In the genomic region with DNA sequence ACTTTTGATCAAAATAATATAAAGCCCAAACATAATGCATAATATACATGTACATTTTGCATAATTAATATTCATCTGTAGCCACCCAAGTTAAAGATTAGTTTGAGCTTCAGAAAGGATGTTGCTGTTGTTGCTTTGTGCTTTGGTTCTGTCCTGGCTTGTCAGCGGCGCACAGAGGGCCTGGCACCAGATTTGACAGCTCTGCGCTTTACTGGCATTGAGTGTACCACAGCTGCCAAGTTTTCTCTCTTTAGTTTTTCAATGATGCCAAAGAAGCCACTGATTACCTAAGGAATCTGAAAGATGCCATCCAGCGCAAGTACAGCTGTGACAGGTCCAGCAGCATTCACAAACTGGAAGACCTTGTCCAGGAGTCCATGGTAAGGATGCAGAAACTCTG, we compare ENCODE assay signal across 20 mouse cellular contexts.
DNase-seq lines count a peak whose midpoint lies in the region; ATAC-seq lines count a peak whose summit lies in the region.
"Had no signal": no experiment of that assay in that cellular context is flagged by ENCODE, and none has a peak within 500 bp of the region (broad histone marks: within the 10 kb centered on the region; RNA-seq: fewer than 3 reads in every experiment).

No protein-coding gene starts in this region.

- H3K27ac ChIP-seq in forebrain, embryonic 15.5 days (replicated peaks), result no peak overlapping the region
- no peak overlapping the region for H3K27ac ChIP-seq in forebrain, embryonic 16.5 days (ENCODE audit: low read length)
- H3K27ac ChIP-seq: embryonic facial prominence, embryonic 13.5 days; heart, adult 2 months; hindbrain, embryonic 10.5 days; hindbrain, embryonic 15.5 days had no signal

- ATAC-seq in forebrain, embryonic 15.5 days (replicated peaks), result 0 out of 2 replicates have a peak, but pooled peaks have one; percentile 53
- no peak for ATAC-seq in forebrain, embryonic 16.5 days
- ATAC-seq: inflammation-experienced regulatory T-cells, adult 6 months; intestine, postnatal 0 days had no signal

- intact Hi-C loops in heart, postnatal 10 days (cut with DNase I), result loop anchor here (2.0 kb wide), 1 partner anchor 105 kb away; no protein-coding TSS in a partner anchor
- intact Hi-C loops in left cerebral cortex, postnatal 4 days (cut with DNase I), result no loop called here
- intact Hi-C loops in left cerebral cortex, postnatal 10 days (cut with DNase I), result loop anchor here (2.0 kb wide), 1 partner anchor 49 kb away; no protein-coding TSS in a partner anchor

- H3K9ac ChIP-seq in forebrain, embryonic 15.5 days (replicated peaks), result no peak overlapping the region
- H3K9ac ChIP-seq in forebrain, embryonic 16.5 days (replicated peaks; ENCODE audit: low read depth, low read length), result no peak overlapping the region
- H3K9ac ChIP-seq: embryonic facial prominence, embryonic 13.5 days; hindbrain, embryonic 15.5 days had no signal

- no peak overlapping the region for H3K4me2 ChIP-seq in forebrain, embryonic 15.5 days (replicated peaks)
- no peak overlapping the region for H3K4me2 ChIP-seq in forebrain, embryonic 16.5 days (ENCODE audit: low read length)
- H3K4me2 ChIP-seq: embryonic facial prominence, embryonic 13.5 days; hindbrain, embryonic 15.5 days had no signal

- H3K27me3 ChIP-seq in forebrain, embryonic 15.5 days, result no peaks in the 10 kb centered on the region
- no peaks in the 10 kb centered on the region for H3K27me3 ChIP-seq in forebrain, embryonic 16.5 days (replicated peaks; ENCODE audit: control insufficient read depth, insufficient read depth, low read length)
- H3K27me3 ChIP-seq: embryonic facial prominence, embryonic 13.5 days; hindbrain, embryonic 15.5 days had no signal

- no peaks in the 10 kb centered on the region for H3K9me3 ChIP-seq in forebrain, embryonic 15.5 days
- H3K9me3 ChIP-seq in forebrain, embryonic 16.5 days (ENCODE audit: control insufficient read depth, low read length), result no peaks in the 10 kb centered on the region
- H3K9me3 ChIP-seq: embryonic facial prominence, embryonic 13.5 days; hindbrain, embryonic 10.5 days; hindbrain, embryonic 15.5 days had no signal

- H3K4me3 ChIP-seq in forebrain, embryonic 15.5 days, result no peak overlapping the region
- H3K4me3 ChIP-seq in forebrain, embryonic 16.5 days (replicated peaks; ENCODE audit: low read length), result no peak overlapping the region
- H3K4me3 ChIP-seq: embryonic facial prominence, embryonic 13.5 days; heart, adult 2 months; hindbrain, embryonic 10.5 days; hindbrain, embryonic 15.5 days had no signal

- 50% methylated on average over 4 of the region's 4 CpGs for WGBS in forebrain, embryonic 15.5 days
- WGBS in forebrain, embryonic 16.5 days, result 47% methylated on average over 4 of the region's 4 CpGs

- peaks cover 16% of the 10 kb centered on the region for H3K4me1 ChIP-seq in forebrain, embryonic 15.5 days
- H3K4me1 ChIP-seq in forebrain, embryonic 16.5 days (replicated peaks; ENCODE audit: control insufficient read depth, insufficient read depth, low read length), result peaks cover 13% of the 10 kb centered on the region
- H3K4me1 ChIP-seq: embryonic facial prominence, embryonic 13.5 days; hindbrain, embryonic 10.5 days had no signal

- peak; percentile 45 to 50 for DNase-seq in heart, postnatal 10 days
- DNase-seq in heart, adult 8-10 months (ENCODE audit: low spot score), result no peak
- peak; percentile 32 for DNase-seq in left cerebral cortex, postnatal 4 days
- no peak for DNase-seq in left cerebral cortex, postnatal 10 days (ENCODE audit: extremely low spot score in 1 of 2, low spot score in 2 of 2)
- no peak for DNase-seq in adrenal gland, postnatal 10 days
- DNase-seq: adrenal gland, adult 2 months; adrenal gland, postnatal 36 days; cerebellum, adult 11-12 months; cerebellum, adult 9-10 months; cerebellum, postnatal 36 days; gastrocnemius, postnatal 10 days; kidney, adult 9 months had no signal

- H3K36me3 ChIP-seq in forebrain, embryonic 15.5 days, result peaks cover 43% of the 10 kb centered on the region
- H3K36me3 ChIP-seq in forebrain, embryonic 16.5 days (ENCODE audit: control insufficient read depth, insufficient read depth), result peaks cover 16% of the 10 kb centered on the region

Comparison
In these comparisons a context has a peak if more than half of its experiments do, and no peak if none do; other contexts are left out.
1. DNase-seq: peak in heart, postnatal 10 days (2 of 2) and left cerebral cortex, postnatal 4 days (single experiment); none in heart, adult 8-10 months (single experiment), left cerebral cortex, postnatal 10 days (0 of 2) and adrenal gland, postnatal 10 days (single experiment).